Comparison of ENCODE assay signal across 8 mouse cellular contexts in the genomic region with DNA sequence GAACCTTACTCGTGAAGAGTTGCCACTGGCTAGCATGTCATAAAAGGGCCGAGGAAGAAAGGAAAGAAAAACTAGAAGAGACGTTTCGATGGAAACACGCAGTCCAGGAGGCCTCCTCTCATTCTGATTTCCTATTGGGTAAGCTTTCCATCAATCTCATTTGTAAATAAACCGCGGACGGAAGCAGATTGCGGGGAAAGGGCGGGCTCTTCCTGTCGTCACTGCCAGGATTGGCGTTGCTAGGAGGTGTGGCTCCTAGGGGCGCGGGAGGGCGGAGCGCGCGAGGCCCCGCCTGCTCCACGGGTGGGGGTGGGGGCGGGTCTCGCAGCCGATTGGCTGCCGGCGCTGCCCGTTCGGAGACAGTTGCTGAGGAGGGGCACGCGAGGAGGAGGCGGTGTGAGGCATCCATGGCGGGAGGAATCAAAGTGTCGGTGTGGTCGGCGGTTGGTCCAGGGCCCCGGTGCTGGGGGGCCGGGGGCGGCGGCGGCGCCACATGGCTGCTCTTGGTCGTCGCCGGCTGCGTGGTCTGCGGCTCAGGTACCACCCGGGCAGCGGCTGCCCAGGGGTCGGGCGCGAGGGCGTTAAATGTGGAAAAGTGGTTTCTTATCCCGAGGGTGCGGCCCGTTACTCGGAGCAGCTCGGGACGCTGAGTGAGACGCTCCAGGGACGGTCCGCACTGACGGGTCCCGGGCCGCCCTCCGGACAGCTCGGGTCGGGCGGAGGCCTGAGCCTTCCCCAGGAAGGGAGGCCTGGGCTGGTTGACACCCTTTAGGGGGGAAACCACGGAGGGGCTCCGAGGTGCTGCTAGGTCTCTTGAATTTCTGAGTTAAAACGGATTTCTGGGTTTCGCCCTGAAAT. TPM values are rescaled to one million over a fixed set of nuclear protein-coding genes. Genes with fewer than 3 reads are reported as not detected.
DNase-seq lines count a peak whose midpoint lies in the region; ATAC-seq and TF ChIP-seq lines count a peak whose summit lies in the region.

No protein-coding gene starts in this region.

- no peaks in the 10 kb centered on the region for H3K9me3 ChIP-seq in ES-E14 (ENCODE audit: control insufficient read depth, insufficient read depth, low read depth, low read length)
- no peaks in the 10 kb centered on the region for H3K9me3 ChIP-seq in forebrain, embryonic 15.5 days
- H3K9me3 ChIP-seq in lung, embryonic 14.5 days (ENCODE audit: low read depth, low read length) = no peaks in the 10 kb centered on the region

- peak; percentile 94 for DNase-seq in ES-E14 (ENCODE audit: low read depth, low spot score)
- peak; percentile 94 for DNase-seq in cerebellum, adult 11-12 months
- peak; percentile 89 to 90 for DNase-seq in heart, postnatal 36 days
- peak; percentile 90 to 96 for DNase-seq in layer of hippocampus, adult 2 months (ENCODE audit: low spot score in 2 of 2)
- DNase-seq in lung, embryonic 14.5 days = peak; percentile 99
- peak; percentile 89 for DNase-seq in thymus, adult 2 months

- H3K27ac ChIP-seq in ES-E14 (ENCODE audit: insufficient read depth, low read depth, low read length, poor library complexity, severe bottlenecking) = no peak overlapping the region
- peak overlapping the region; percentile 78 for H3K27ac ChIP-seq in forebrain, embryonic 15.5 days (replicated peaks)
- peak overlapping the region; percentile 89 for H3K27ac ChIP-seq in layer of hippocampus, adult 2 months
- peak overlapping the region; percentile 67 for H3K27ac ChIP-seq in lung, embryonic 14.5 days (ENCODE audit: low read depth)
- H3K27ac ChIP-seq in olfactory bulb, adult 2 months (ENCODE audit: insufficient read depth, low read depth, low read length) = peak overlapping the region; percentile 64; the same call in 1 of the 2 replicates
- H3K27ac ChIP-seq in thymus, adult 2 months (ENCODE audit: control insufficient read depth, insufficient read depth, low read length) = peak overlapping the region; percentile 12; the same call in 1 of the 2 replicates

- no peak for TF ChIP-seq CTCF in layer of hippocampus, adult 2 months (conservative IDR thresholded peaks at IDR 0.05)
- no peak for TF ChIP-seq CTCF in lung, embryonic 14.5 days (IDR thresholded peaks at IDR 0.05; ENCODE audit: low read depth)
- TF ChIP-seq CTCF in olfactory bulb, adult 2 months (IDR thresholded peaks at IDR 0.05; ENCODE audit: insufficient read depth, low read depth, low read length) = no peak
- no peak for TF ChIP-seq CTCF in thymus, adult 2 months (IDR thresholded peaks at IDR 0.05; ENCODE audit: borderline replicate concordance, control insufficient read depth, extremely low read depth, insufficient read depth, low read length, poor library complexity)

- ATAC-seq in forebrain, embryonic 15.5 days (replicated peaks) = peak; percentile 97
- ATAC-seq in lung, embryonic 14.5 days (ENCODE audit: insufficient read depth) = peak; percentile 93

- intact Hi-C loops in heart, postnatal 36 days (cut with DNase I) = loop anchor here (5.0 kb wide), 2 partner anchors 110 to 330 kb away; partner anchors contain the start of gene Hsd17b6

- TF ChIP-seq POLR2A in olfactory bulb, adult 2 months (IDR thresholded peaks at IDR 0.05; ENCODE audit: insufficient read depth, low read depth, low read length) = no peak
- peak; percentile 54; the same call in 1 of the 2 replicates for TF ChIP-seq POLR2A in thymus, adult 2 months (IDR thresholded peaks at IDR 0.05; ENCODE audit: control insufficient read depth, extremely low read depth, insufficient read depth, low read length, poor library complexity)

- H3K4me3 ChIP-seq in ES-E14 (ENCODE audit: insufficient read depth in 1 of 2, low read depth in 1 of 2, low read length in 2 of 2, poor library complexity in 1 of 2, severe bottlenecking in 1 of 2) = peak overlapping the region; percentile 88 to 93
- H3K4me3 ChIP-seq in forebrain, embryonic 15.5 days = peak overlapping the region; percentile 77
- peak overlapping the region; percentile 73 for H3K4me3 ChIP-seq in layer of hippocampus, adult 2 months
- H3K4me3 ChIP-seq in lung, embryonic 14.5 days (ENCODE audit: low read depth, low read length) = peak overlapping the region; percentile 77
- peak overlapping the region; percentile 87 for H3K4me3 ChIP-seq in olfactory bulb, adult 2 months (ENCODE audit: insufficient read depth, low read depth, low read length)
- peak overlapping the region; percentile 79 for H3K4me3 ChIP-seq in thymus, adult 2 months (ENCODE audit: control insufficient read depth, insufficient read depth, low read length)

- peak overlapping the region; percentile 73 for H3K4me2 ChIP-seq in forebrain, embryonic 15.5 days (replicated peaks)
- H3K4me2 ChIP-seq in lung, embryonic 14.5 days = peak overlapping the region; percentile 94

- no peaks in the 10 kb centered on the region for H3K4me1 ChIP-seq in ES-E14 (ENCODE audit: control insufficient read depth in 2 of 2, insufficient read depth in 2 of 2, low read length in 2 of 2, poor library complexity in 1 of 2)
- peaks cover 19% of the 10 kb centered on the region for H3K4me1 ChIP-seq in forebrain, embryonic 15.5 days
- no peaks in the 10 kb centered on the region for H3K4me1 ChIP-seq in lung, embryonic 14.5 days (ENCODE audit: insufficient read depth)
- peaks cover 7% of the 10 kb centered on the region for H3K4me1 ChIP-seq in olfactory bulb, adult 2 months (ENCODE audit: control insufficient read depth, insufficient read depth, low read length)
- H3K4me1 ChIP-seq in thymus, adult 2 months (replicated peaks; ENCODE audit: control insufficient read depth, insufficient read depth, low read length) = peaks cover 9% of the 10 kb centered on the region; the same call in 1 of the 2 replicates

- peak overlapping the region; percentile 81 for H3K9ac ChIP-seq in ES-E14 (ENCODE audit: insufficient read depth, low read depth, low read length, poor library complexity, severe bottlenecking)
- peak overlapping the region; percentile 73 for H3K9ac ChIP-seq in forebrain, embryonic 15.5 days (replicated peaks)
- H3K9ac ChIP-seq in lung, embryonic 14.5 days = peak overlapping the region; percentile 65

- in situ Hi-C loops in ES-E14 (cut with MboI; ENCODE audit: low sequenced_read_pairs in 2 of 2, unreplicated experiment in 2 of 2) = no loop called here

- WGBS in forebrain, embryonic 15.5 days = under 1% methylated on average over 71 of the region's 71 CpGs
- under 1% methylated on average over 69 of the region's 71 CpGs for WGBS in lung, embryonic 14.5 days
- under 1% methylated on average over 71 of the region's 71 CpGs for WGBS in olfactory bulb, adult 2 months
- WGBS in thymus, adult 2 months = under 1% methylated on average over 71 of the region's 71 CpGs

- no peaks in the 10 kb centered on the region for H3K36me3 ChIP-seq in ES-E14 (ENCODE audit: control insufficient read depth, insufficient read depth, low read length, poor library complexity, severe bottlenecking)
- H3K36me3 ChIP-seq in forebrain, embryonic 15.5 days = no peaks in the 10 kb centered on the region
- no peaks in the 10 kb centered on the region for H3K36me3 ChIP-seq in lung, embryonic 14.5 days (ENCODE audit: insufficient read depth)
- no peaks in the 10 kb centered on the region for H3K36me3 ChIP-seq in thymus, adult 2 months (ENCODE audit: control insufficient read depth, insufficient read depth, low read length)

- H3K27me3 ChIP-seq in forebrain, embryonic 15.5 days = no peaks in the 10 kb centered on the region
- H3K27me3 ChIP-seq in lung, embryonic 14.5 days (ENCODE audit: insufficient read depth, low read length) = no peaks in the 10 kb centered on the region
- no peaks in the 10 kb centered on the region for H3K27me3 ChIP-seq in thymus, adult 2 months (ENCODE audit: control insufficient read depth, insufficient read depth, low read length)

RNA-seq across cellular contexts. Expression of gene Nab2, which starts 8.6 kb away (rescaled TPM):
- total RNA-seq in ES-E14 (2012; rRNA removed) = 10.6 and 13.8 TPM in 2 replicates
- polyA plus RNA-seq in forebrain, embryonic 15.5 days (2015; fragmentation: Nextera tagmentation; extraction: Ambion mirVana) = 2.9 and 3.9 TPM in 2 replicates
- 1 to 10 TPM; 5.7 to 8.4 TPM for total RNA-seq in heart, postnatal 36 days (2021)
- total RNA-seq in layer of hippocampus, adult 2 months (2021) = 10 to 100 TPM; 44.0 to 44.4 TPM
- 11.6 and 13.5 TPM in 2 replicates for polyA plus RNA-seq in lung, embryonic 14.5 days (2014; fragmentation: Nextera tagmentation; extraction: Ambion mirVana)
- polyA plus RNA-seq in olfactory bulb, adult 2 months (2012; ENCODE audit: insufficient read depth, insufficient read length, low replicate concordance, missing spikeins) = not detected in 2 replicates
- polyA plus RNA-seq in thymus, adult 2 months (2012; rRNA removed) = 69.3 and 79.2 TPM in 2 replicates

RNA-seq across cellular contexts. Expression of gene Nemp1, which starts 10.2 kb away (rescaled TPM):
- total RNA-seq in ES-E14 (2012; rRNA removed) = 23.6 and 35.6 TPM in 2 replicates
- 4.8 and 5.8 TPM in 2 replicates for polyA plus RNA-seq in forebrain, embryonic 15.5 days (2015; fragmentation: Nextera tagmentation; extraction: Ambion mirVana)
- total RNA-seq in heart, postnatal 36 days (2021) = 1 to 10 TPM; 2.7 to 4.5 TPM
- total RNA-seq in layer of hippocampus, adult 2 months (2021) = 1 to 10 TPM; 5.8 to 6.8 TPM
- polyA plus RNA-seq in lung, embryonic 14.5 days (2014; fragmentation: Nextera tagmentation; extraction: Ambion mirVana) = 11.2 and 13.2 TPM in 2 replicates
- not detected in 2 replicates for polyA plus RNA-seq in olfactory bulb, adult 2 months (2012; ENCODE audit: insufficient read depth, insufficient read length, low replicate concordance, missing spikeins)
- 14.2 and 15.0 TPM in 2 replicates for polyA plus RNA-seq in thymus, adult 2 months (2012; rRNA removed)

RNA-seq across cellular contexts. Expression of gene Myo1a, which starts 28.1 kb away (rescaled TPM):
- 1.7 and 3.2 TPM in 2 replicates for total RNA-seq in ES-E14 (2012; rRNA removed)
- polyA plus RNA-seq in forebrain, embryonic 15.5 days (2015; fragmentation: Nextera tagmentation; extraction: Ambion mirVana) = 0.87 and 1.1 TPM in 2 replicates
- total RNA-seq in heart, postnatal 36 days (2021) = not detected
- 1 to 10 TPM in 1 of 2 experiments, under 1 TPM in 1; 0.59 to 1.1 TPM for total RNA-seq in layer of hippocampus, adult 2 months (2021)
- polyA plus RNA-seq in lung, embryonic 14.5 days (2014; fragmentation: Nextera tagmentation; extraction: Ambion mirVana) = 0.23 and 0.28 TPM in 2 replicates
- not detected in 2 replicates for polyA plus RNA-seq in olfactory bulb, adult 2 months (2012; ENCODE audit: insufficient read depth, insufficient read length, low replicate concordance, missing spikeins)
- polyA plus RNA-seq in thymus, adult 2 months (2012; rRNA removed) = 1.6 and 1.8 TPM in 2 replicates

RNA-seq across cellular contexts. Expression of gene Stat6, which starts 34.1 kb away (rescaled TPM):
- total RNA-seq in ES-E14 (2012; rRNA removed) = 18.6 and 26.0 TPM in 2 replicates
- polyA plus RNA-seq in forebrain, embryonic 15.5 days (2015; fragmentation: Nextera tagmentation; extraction: Ambion mirVana) = 3.4 and 3.7 TPM in 2 replicates
- total RNA-seq in heart, postnatal 36 days (2021) = 10 to 100 TPM; 42.3 to 46.0 TPM
- 1 to 10 TPM; 6.4 to 6.7 TPM for total RNA-seq in layer of hippocampus, adult 2 months (2021)
- polyA plus RNA-seq in lung, embryonic 14.5 days (2014; fragmentation: Nextera tagmentation; extraction: Ambion mirVana) = 27.8 and 28.1 TPM in 2 replicates
- not detected in 2 replicates for polyA plus RNA-seq in olfactory bulb, adult 2 months (2012; ENCODE audit: insufficient read depth, insufficient read length, low replicate concordance, missing spikeins)
- polyA plus RNA-seq in thymus, adult 2 months (2012; rRNA removed) = 168 and 185 TPM in 2 replicates

RNA-seq across cellular contexts. Expression of gene Tac2, which starts 47.4 kb away (rescaled TPM):
- total RNA-seq in ES-E14 (2012; rRNA removed) = 0.37 and 0.45 TPM in 2 replicates
- 4.5 and 6.6 TPM in 2 replicates for polyA plus RNA-seq in forebrain, embryonic 15.5 days (2015; fragmentation: Nextera tagmentation; extraction: Ambion mirVana)
- total RNA-seq in heart, postnatal 36 days (2021) = not detected
- 1 to 10 TPM; 2.2 to 3.6 TPM for total RNA-seq in layer of hippocampus, adult 2 months (2021)
- not detected in 2 replicates for polyA plus RNA-seq in lung, embryonic 14.5 days (2014; fragmentation: Nextera tagmentation; extraction: Ambion mirVana)
- polyA plus RNA-seq in olfactory bulb, adult 2 months (2012; ENCODE audit: insufficient read depth, insufficient read length, low replicate concordance, missing spikeins) = not detected in 2 replicates
- polyA plus RNA-seq in thymus, adult 2 months (2012; rRNA removed) = 4.3 and 4.5 TPM in 2 replicates
